Mouse (Mus musculus): ENCODE measurements around the gene Ppp1r13b.

Gene Ppp1r13b

GRCm38 (mm10) chr12:111916514-111917217 lies 8.8 kb upstream of the Ppp1r13b start:
- no peak for DNase-seq

GRCm38 (mm10) chr12:111915781-111916180 lies 7.9 kb upstream of the Ppp1r13b start:
- DNase-seq, result no peak

- no peak for DNase-seq
Observed at GRCm38 (mm10) chr12:111914031-111914430, 6.1 kb upstream of the Ppp1r13b start.

- DNase-seq, result no peak
Observed at GRCm38 (mm10) chr12:111912802-111913201, 4.9 kb upstream of the Ppp1r13b start.

- DNase-seq, result no peak
Observed at GRCm38 (mm10) chr12:111911796-111912195, 3.9 kb upstream of the Ppp1r13b start.

- no peak for DNase-seq
Observed at GRCm38 (mm10) chr12:111911171-111911760, 3.4 kb upstream of the Ppp1r13b start.

- no peak for DNase-seq
Observed at GRCm38 (mm10) chr12:111908997-111909550, 1.2 kb upstream of the Ppp1r13b start.

GRCm38 (mm10) chr12:111907421-111907891 lies 454 bp downstream of the Ppp1r13b start:
- peak; percentile 84 for DNase-seq

- no peak for DNase-seq
Observed at GRCm38 (mm10) chr12:111906309-111906875, 1.5 kb downstream of the Ppp1r13b start.

- no peak for DNase-seq
Observed at GRCm38 (mm10) chr12:111902488-111902887, 5.4 kb downstream of the Ppp1r13b start.

GRCm38 (mm10) chr12:111901105-111901875 lies 6.6 kb downstream of the Ppp1r13b start:
- DNase-seq, result no peak

- no peak for DNase-seq
Observed at GRCm38 (mm10) chr12:111899646-111900045, 8.3 kb downstream of the Ppp1r13b start.

- DNase-seq, result no peak
Observed at GRCm38 (mm10) chr12:111898686-111899085, 9.2 kb downstream of the Ppp1r13b start.

- peak; percentile 79 for DNase-seq
Observed at GRCm38 (mm10) chr12:111896908-111897661, 10.8 kb downstream of the Ppp1r13b start.

- DNase-seq, result no peak
Observed at GRCm38 (mm10) chr12:111894082-111894481, 13.8 kb downstream of the Ppp1r13b start.

GRCm38 (mm10) chr12:111892981-111893380 lies 14.9 kb downstream of the Ppp1r13b start:
- DNase-seq, result no peak

GRCm38 (mm10) chr12:111891800-111892199 lies 16.1 kb downstream of the Ppp1r13b start:
- DNase-seq, result no peak

- no peak for DNase-seq
Observed at GRCm38 (mm10) chr12:111889251-111889650, 18.7 kb downstream of the Ppp1r13b start.

- DNase-seq, result no peak
Observed at GRCm38 (mm10) chr12:111888303-111888864, 19.5 kb downstream of the Ppp1r13b start.

- no peak for DNase-seq
Observed at GRCm38 (mm10) chr12:111887005-111887404, 20.9 kb downstream of the Ppp1r13b start.

GRCm38 (mm10) chr12:111882852-111883251 lies 25.1 kb downstream of the Ppp1r13b start:
- DNase-seq, result no peak

GRCm38 (mm10) chr12:111882022-111882421 lies 25.9 kb downstream of the Ppp1r13b start:
- DNase-seq, result no peak

All from liver (tissue).